Mouse (Mus musculus): ENCODE data around the gene Pclo. TPM values are rescaled to one million over a fixed set of nuclear protein-coding genes. Genes with fewer than 3 reads are reported as not detected.
"Not testable (repeated sequence)": the region's sequence is repeated elsewhere in the genome, so short reads cannot be mapped to it uniquely, and the experiment has no call there.

The Pclo gene
- polyA plus RNA-seq, 1 experiment from 2014 or later = 0.26 TPM

DNA sequence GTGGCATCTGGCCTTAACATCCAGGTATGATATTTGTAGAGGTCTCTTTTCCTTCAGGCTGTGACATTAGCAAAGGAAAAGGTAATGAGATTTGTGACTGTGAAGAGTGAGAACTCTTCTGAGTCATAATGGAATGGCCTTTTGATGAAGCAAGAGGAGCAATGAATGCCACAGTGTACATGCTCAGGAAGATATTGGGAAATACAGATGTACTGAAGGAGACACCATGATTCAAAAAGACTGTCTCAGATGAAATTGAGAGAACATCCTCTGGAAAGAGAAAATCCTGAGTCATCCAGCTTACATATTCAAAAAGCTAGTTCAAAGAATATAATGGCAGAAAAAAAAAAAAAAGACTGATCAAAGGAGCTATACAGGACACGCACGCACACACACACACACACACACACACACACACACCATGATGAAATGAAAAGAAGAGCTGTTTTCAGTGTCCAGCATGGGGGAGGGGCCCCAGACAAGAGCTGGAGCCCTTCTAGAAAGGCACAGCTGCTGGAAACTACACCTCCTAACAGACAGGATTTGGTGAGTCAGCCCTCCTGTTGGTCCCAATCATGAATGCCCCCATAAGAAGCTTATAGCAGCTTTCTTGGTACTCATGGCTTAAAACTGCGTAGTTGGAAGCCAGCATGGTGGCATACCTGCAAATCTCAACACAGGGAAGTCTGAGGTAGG, 318.6 kb downstream of the Pclo start:
- 72% methylated on average over 3 of the region's 3 CpGs for WGBS (ENCODE audit: insufficient replicate concordance)
- Histone ChIP-seq H3K27ac (ENCODE audit: low read depth, low read length) (no peak overlapping the region), H3K36me3 (ENCODE audit: control insufficient read depth, insufficient read depth, low read length) (no peaks in the 10 kb centered on the region), H3K27me3 (ENCODE audit: control insufficient read depth, insufficient read depth, low read length) (no peaks in the 10 kb centered on the region), H3K4me3 (ENCODE audit: low read depth, low read length) (no peak overlapping the region), H3K4me1 (ENCODE audit: control insufficient read depth, insufficient read depth, low read length) (no peaks in the 10 kb centered on the region), H3K9me3 (replicated peaks; ENCODE audit: control insufficient read depth, low read length) (no peaks in the 10 kb centered on the region), H3K4me2 (no peak overlapping the region), H3K9ac (ENCODE audit: low read depth, low read length) (no peak overlapping the region)
- no peak for ATAC-seq (replicated peaks; ENCODE audit: insufficient number of reproducible peaks, low FRiP score, low TSS enrichment)

GRCm38 (mm10) chr5:14834155-14834991, 319.7 kb downstream of the Pclo start:
- H3K9me3 ChIP-seq (replicated peaks; ENCODE audit: control insufficient read depth, low read length) = no peaks in the 10 kb centered on the region
- H3K9ac ChIP-seq (ENCODE audit: low read depth, low read length) = no peak overlapping the region
- no peak overlapping the region for H3K4me3 ChIP-seq (ENCODE audit: low read depth, low read length)
- H3K27me3 ChIP-seq (ENCODE audit: control insufficient read depth, insufficient read depth, low read length) = no peaks in the 10 kb centered on the region
- no peaks in the 10 kb centered on the region for H3K4me1 ChIP-seq (ENCODE audit: control insufficient read depth, insufficient read depth, low read length)
- H3K4me2 ChIP-seq = no peak overlapping the region
- no peak overlapping the region for H3K27ac ChIP-seq (ENCODE audit: low read depth, low read length)
- no peak for ATAC-seq (replicated peaks; ENCODE audit: insufficient number of reproducible peaks, low FRiP score, low TSS enrichment)
- H3K36me3 ChIP-seq (ENCODE audit: control insufficient read depth, insufficient read depth, low read length) = no peaks in the 10 kb centered on the region
- 63% methylated on average over 4 of the region's 4 CpGs for WGBS (ENCODE audit: insufficient replicate concordance)

GRCm38 (mm10) chr5:14853650-14854049, 338.9 kb downstream of the Pclo start:
- no peak overlapping the region for H3K27ac ChIP-seq (ENCODE audit: low read depth, low read length)
- H3K9ac ChIP-seq (ENCODE audit: low read depth, low read length) = no peak overlapping the region
- H3K4me1 ChIP-seq (ENCODE audit: control insufficient read depth, insufficient read depth, low read length) = no peaks in the 10 kb centered on the region
- no peaks in the 10 kb centered on the region for H3K9me3 ChIP-seq (replicated peaks; ENCODE audit: control insufficient read depth, low read length)
- H3K4me2 ChIP-seq = no peak overlapping the region
- H3K27me3 ChIP-seq (ENCODE audit: control insufficient read depth, insufficient read depth, low read length) = no peaks in the 10 kb centered on the region
- ATAC-seq (replicated peaks; ENCODE audit: insufficient number of reproducible peaks, low FRiP score, low TSS enrichment) = no peak
- no peak overlapping the region for H3K4me3 ChIP-seq (ENCODE audit: low read depth, low read length)
- H3K36me3 ChIP-seq (ENCODE audit: control insufficient read depth, insufficient read depth, low read length) = no peaks in the 10 kb centered on the region

DNA sequence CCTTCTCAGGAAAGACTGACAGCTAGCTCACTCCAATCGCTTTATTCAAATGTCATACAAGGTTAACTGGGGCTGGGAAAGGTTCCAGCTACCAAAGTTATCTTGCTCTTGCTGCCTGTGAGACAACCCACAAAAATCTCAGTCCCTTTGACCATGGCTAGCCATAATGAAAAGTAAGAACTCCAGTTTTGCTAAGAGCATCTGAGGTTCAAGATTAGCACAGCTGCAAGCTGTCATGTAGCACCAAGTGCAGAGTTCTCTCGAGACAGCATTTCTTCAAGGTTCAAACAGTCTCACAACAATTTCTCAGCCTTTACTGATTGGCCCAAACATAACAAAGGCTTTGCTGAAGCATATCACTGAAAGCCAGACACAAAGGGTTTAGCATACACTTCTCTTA, 370.6 kb downstream of the Pclo start:
- H3K4me2 ChIP-seq; H3K4me3 ChIP-seq (ENCODE audit: low read depth, low read length); H3K4me1 ChIP-seq (ENCODE audit: control insufficient read depth, insufficient read depth, low read length); H3K27ac ChIP-seq (ENCODE audit: low read depth, low read length); ATAC-seq (replicated peaks; ENCODE audit: insufficient number of reproducible peaks, low FRiP score, low TSS enrichment); H3K36me3 ChIP-seq (ENCODE audit: control insufficient read depth, insufficient read depth, low read length); H3K9me3 ChIP-seq (replicated peaks; ENCODE audit: control insufficient read depth, low read length); H3K27me3 ChIP-seq (ENCODE audit: control insufficient read depth, insufficient read depth, low read length); H3K9ac ChIP-seq (ENCODE audit: low read depth, low read length): not testable (repeated sequence)
- WGBS (ENCODE audit: insufficient replicate concordance) = 49% methylated on average over 2 of the region's 2 CpGs

- Histone ChIP-seq H3K4me2 (no peak overlapping the region), H3K27ac (ENCODE audit: low read depth, low read length) (no peak overlapping the region), H3K4me3 (ENCODE audit: low read depth, low read length) (no peak overlapping the region), H3K9me3 (replicated peaks; ENCODE audit: control insufficient read depth, low read length) (no peaks in the 10 kb centered on the region), H3K27me3 (ENCODE audit: control insufficient read depth, insufficient read depth, low read length) (no peaks in the 10 kb centered on the region), H3K9ac (ENCODE audit: low read depth, low read length) (no peak overlapping the region), H3K36me3 (ENCODE audit: control insufficient read depth, insufficient read depth, low read length) (no peaks in the 10 kb centered on the region), H3K4me1 (ENCODE audit: control insufficient read depth, insufficient read depth, low read length) (no peaks in the 10 kb centered on the region)
- WGBS (ENCODE audit: insufficient replicate concordance) = 34% methylated on average over 3 of the region's 3 CpGs
- no peak; the same call in 1 of the 2 replicates for ATAC-seq (replicated peaks; ENCODE audit: insufficient number of reproducible peaks, low FRiP score, low TSS enrichment)
Observed at GRCm38 (mm10) chr5:14892242-14892641, 377.5 kb downstream of the Pclo start.

- not testable (repeated sequence) for H3K9me3 ChIP-seq (replicated peaks; ENCODE audit: control insufficient read depth, low read length); H3K27me3 ChIP-seq (ENCODE audit: control insufficient read depth, insufficient read depth, low read length); H3K4me2 ChIP-seq; H3K4me3 ChIP-seq (ENCODE audit: low read depth, low read length); H3K9ac ChIP-seq (ENCODE audit: low read depth, low read length); ATAC-seq (replicated peaks; ENCODE audit: insufficient number of reproducible peaks, low FRiP score, low TSS enrichment); H3K36me3 ChIP-seq (ENCODE audit: control insufficient read depth, insufficient read depth, low read length); H3K4me1 ChIP-seq (ENCODE audit: control insufficient read depth, insufficient read depth, low read length); H3K27ac ChIP-seq (ENCODE audit: low read depth, low read length)
- WGBS (ENCODE audit: insufficient replicate concordance) = 14% methylated on average over 3 of the region's 3 CpGs
Observed at GRCm38 (mm10) chr5:14903539-14903938, 388.8 kb downstream of the Pclo start.
